Mouse (Mus musculus) stomach, postnatal 0 days (tissue): ENCODE results near the gene Scel.

Source experiments
- CTCF ChIP-seq: IDR thresholded peaks from 2 replicates; pipeline ENCODE4 v1.5.1; 2016; ENCODE audit warnings: antibody characterized with exemption, low read depth, mild to moderate bottlenecking, moderate library complexity
- EP300 ChIP-seq: optimal IDR thresholded peaks from 2 replicates; pipeline ENCODE3; 2016; ENCODE audit warnings: antibody characterized with exemption

DNA sequence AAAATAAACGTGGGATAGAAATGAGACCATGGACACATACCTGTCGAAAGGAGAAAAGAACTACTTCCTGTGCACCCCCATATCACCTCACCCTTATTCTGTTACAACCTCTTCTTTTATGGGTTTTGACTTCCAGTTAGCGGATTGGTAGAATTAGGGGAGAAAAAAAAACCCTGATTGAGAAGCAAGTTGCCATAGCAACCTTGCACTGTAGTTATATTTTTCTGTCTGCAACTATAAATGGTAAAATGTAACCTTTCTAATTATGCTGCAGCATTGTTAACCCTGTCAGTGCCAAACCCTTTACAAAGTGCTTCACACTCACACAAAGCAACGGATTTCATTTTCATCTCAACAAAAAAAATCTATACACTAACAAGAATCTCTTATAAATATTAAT lies 39.2 kb downstream of the Scel start:
- TF ChIP-seq CTCF, result no peak
- TF ChIP-seq EP300, result no peak
